Mouse (Mus musculus) v-Abl transformed pro-B cells (cell line): ENCODE results near the gene Gm13306.
"Not testable (repeated sequence)": the region's sequence is repeated elsewhere in the genome, so short reads cannot be mapped to it uniquely, and the experiment has no call there.

ENCODE experiments used
- in situ Hi-C, 2 experiments: fragments of 400-800 bp; cut with MboI; formaldehyde crosslinking; loops; one replicate each; pipeline ENCODE4 v1.15.1; 2025; ENCODE audit not compliant: unreplicated experiment in 2 of 2

The Gm13306 gene

GRCm38 (mm10) chr4:42153136-42153535 lies at the start of gene Gm13306:
Gene Gm13306, plus strand, starts transcription at chr4:42153436.
- in situ Hi-C loops: not testable (repeated sequence)

- in situ Hi-C loops: not testable (repeated sequence)
Measured at GRCm38 (mm10) chr4:42114517-42114916, 38.7 kb upstream of the Gm13306 start, which contains the start of gene Gm13304. Gene Gm13304, plus strand, starts transcription at chr4:42114817.

GRCm38 (mm10) chr4:42168503-42168902 lies 15.3 kb downstream of the Gm13306 start, which contains the start of gene Gm13305:
Gene Gm13305, minus strand, starts transcription at chr4:42168603.
- in situ Hi-C loops: not testable (repeated sequence)

- in situ Hi-C loops: not testable (repeated sequence)
Measured at GRCm38 (mm10) chr4:42178243-42178642, 25.0 kb downstream of the Gm13306 start.

- in situ Hi-C loops: not testable (repeated sequence)
Measured at GRCm38 (mm10) chr4:42183234-42184197, 30.3 kb downstream of the Gm13306 start.

- in situ Hi-C loops: not testable (repeated sequence)
Measured at GRCm38 (mm10) chr4:42184324-42184979, 31.2 kb downstream of the Gm13306 start.

GRCm38 (mm10) chr4:42184980-42185372 lies 31.7 kb downstream of the Gm13306 start:
- in situ Hi-C loops: not testable (repeated sequence)
